Mouse (Mus musculus) thymus, adult 2 months (tissue): ENCODE measurements around the gene Irf2. TPM values are rescaled to one million over a fixed set of nuclear protein-coding genes. Genes with fewer than 3 reads are reported as not detected.

Source experiments
- DNase-seq: peaks from one replicate; pipeline ENCODE4 v3.0.0; 2021
- H3K27ac ChIP-seq: fragments of 200-500 bp; 2 replicates; pipeline ENCODE4 v1.5.1; 2012; ENCODE audit warnings: low read length, control low read depth; ENCODE audit not compliant: control insufficient read depth, insufficient read depth
- H3K27me3 ChIP-seq: fragments of 200-500 bp; 2 replicates; pipeline ENCODE4 v1.6.1; 2012; ENCODE audit warnings: mild to moderate bottlenecking, low read length, moderate library complexity, mixed read lengths; ENCODE audit not compliant: control insufficient read depth, insufficient read depth
- H3K36me3 ChIP-seq: fragments of 200-500 bp; 2 replicates; pipeline ENCODE4 v1.6.1; 2012; ENCODE audit warnings: mild to moderate bottlenecking, low read length, moderate library complexity; ENCODE audit not compliant: control insufficient read depth, insufficient read depth
- H3K4me1 ChIP-seq: fragments of 200-500 bp; replicated peaks from 2 replicates; pipeline ENCODE4 v1.6.1; 2012; ENCODE audit warnings: low read length; ENCODE audit not compliant: control insufficient read depth, insufficient read depth
- H3K4me3 ChIP-seq: fragments of 200-500 bp; 2 replicates; pipeline ENCODE4 v1.5.1; 2012; ENCODE audit warnings: mild to moderate bottlenecking, low read length, control low read depth, moderate library complexity; ENCODE audit not compliant: control insufficient read depth, insufficient read depth
- CTCF ChIP-seq: fragments of 200-500 bp; IDR thresholded peaks from 2 replicates; pipeline ENCODE4 v1.5.1; 2012; ENCODE audit warnings: mild to moderate bottlenecking, control low read depth, low read length, moderate library complexity, borderline replicate concordance; ENCODE audit not compliant: control insufficient read depth, poor library complexity, insufficient read depth; ENCODE audit errors: extremely low read depth
- POLR2A ChIP-seq: fragments of 200-500 bp; IDR thresholded peaks from 2 replicates; pipeline ENCODE4 v1.6.1; 2012; ENCODE audit warnings: mild to moderate bottlenecking, low read length, control low read depth, moderate library complexity; ENCODE audit not compliant: control insufficient read depth, poor library complexity, insufficient read depth; ENCODE audit errors: extremely low read depth
- WGBS: fragments of 180-500 bp; shearing (Covaris S2); methylation state at CpG from one replicate; pipeline ENCODE4 v1.1.7; 2018; 5-methylcytosine and 5-hydroxymethylcytosine counted together
- polyA plus RNA-seq: library from polyadenylated mRNA; depleted of rRNA; stranded (reverse); fragments of >200 nt; gene quantifications from 2 replicates; pipeline ENCODE4 v1.2.3, GENCODE M21; 2012

Irf2 gene
- polyA plus RNA-seq, 1 experiment, result 29.8 TPM

GRCm38 (mm10) chr8:46777760-46778460 lies 38.4 kb downstream of the Irf2 start:
- TF ChIP-seq POLR2A (no peak), CTCF (no peak)
- 94% methylated on average over 10 of the region's 10 CpGs for WGBS
- Histone ChIP-seq H3K36me3 (no peaks in the 10 kb centered on the region), H3K27ac (no peak overlapping the region), H3K4me3 (no peak overlapping the region), H3K4me1 (peaks cover 1% of the 10 kb centered on the region; the same call in 1 of the 2 replicates), H3K27me3 (no peaks in the 10 kb centered on the region)
- DNase-seq, result no peak

- TF ChIP-seq CTCF (no peak), POLR2A (no peak)
- no peak overlapping the region for H3K27ac ChIP-seq
- 94% methylated on average over 6 of the region's 6 CpGs for WGBS
- no peak overlapping the region for H3K4me3 ChIP-seq
- no peaks in the 10 kb centered on the region for H3K4me1 ChIP-seq
- no peak for DNase-seq
- no peaks in the 10 kb centered on the region for H3K36me3 ChIP-seq
- H3K27me3 ChIP-seq, result no peaks in the 10 kb centered on the region
These were observed 41.6 kb downstream of the Irf2 start for GRCm38 (mm10) chr8:46781067-46781657.

GRCm38 (mm10) chr8:46782254-46782653 lies 42.7 kb downstream of the Irf2 start:
- Histone ChIP-seq H3K27me3 (no peaks in the 10 kb centered on the region), H3K4me3 (no peak overlapping the region), H3K36me3 (no peaks in the 10 kb centered on the region), H3K4me1 (no peaks in the 10 kb centered on the region), H3K27ac (no peak overlapping the region)
- TF ChIP-seq CTCF, result no peak
- no peak for TF ChIP-seq POLR2A
- 93% methylated on average over 5 of the region's 5 CpGs for WGBS
- DNase-seq, result no peak

- Histone ChIP-seq H3K4me3 (no peak overlapping the region), H3K4me1 (no peaks in the 10 kb centered on the region), H3K36me3 (no peaks in the 10 kb centered on the region), H3K27me3 (no peaks in the 10 kb centered on the region), H3K27ac (no peak overlapping the region)
- 45% methylated on average over 2 of the region's 2 CpGs for WGBS
- TF ChIP-seq POLR2A (no peak), CTCF (no peak)
- no peak for DNase-seq
These were observed 45.5 kb downstream of the Irf2 start for GRCm38 (mm10) chr8:46785070-46785469.

- no peaks in the 10 kb centered on the region for H3K4me1 ChIP-seq
- H3K4me3 ChIP-seq, result no peak overlapping the region
- H3K27ac ChIP-seq, result no peak overlapping the region
- 81% methylated on average over 6 of the region's 6 CpGs for WGBS
- no peaks in the 10 kb centered on the region for H3K36me3 ChIP-seq
- DNase-seq, result no peak
- H3K27me3 ChIP-seq, result no peaks in the 10 kb centered on the region
- no peak for TF ChIP-seq POLR2A
- TF ChIP-seq CTCF, result no peak
These were observed 46.4 kb downstream of the Irf2 start for GRCm38 (mm10) chr8:46785926-46786325.

GRCm38 (mm10) chr8:46789091-46789881 lies 49.8 kb downstream of the Irf2 start:
- H3K4me3 ChIP-seq, result no peak overlapping the region
- WGBS, result 68% methylated on average over 5 of the region's 5 CpGs
- no peak overlapping the region for H3K27ac ChIP-seq
- no peak for DNase-seq
- TF ChIP-seq CTCF, result no peak
- no peak for TF ChIP-seq POLR2A
- H3K36me3 ChIP-seq, result no peaks in the 10 kb centered on the region
- H3K4me1 ChIP-seq, result peaks cover 3% of the 10 kb centered on the region; the same call in 1 of the 2 replicates
- H3K27me3 ChIP-seq, result no peaks in the 10 kb centered on the region
